Mouse (Mus musculus): Measurements from ENCODE around the gene Fam110a. TPM values are rescaled to one million over a fixed set of nuclear protein-coding genes. Genes with fewer than 3 reads are reported as not detected.
A peak's percentile ranks its signal among the peaks of the same experiment; 100 is the strongest.

Fam110a gene
- 24.3 TPM for polyA plus RNA-seq (2012; fragmentation: generic; extraction: Trizol)
- long read RNA-seq, experiment 1, transcript Fam110a-201 (2 exons, 1,754 nt) = major isoform, 52 of 60 reads
- long read RNA-seq, experiment 1, partial matches to known transcripts = 0 of 60 reads
- long read RNA-seq, experiment 1, other reads (novel, unspliced or antisense) = 8 of 60 reads
- long read RNA-seq, experiment 2, transcript Fam110a-201 (2 exons, 1,754 nt) = major isoform, 120 of 127 reads
- long read RNA-seq, experiment 2, partial matches to known transcripts = 2 of 127 reads
- long read RNA-seq, experiment 2, other reads (novel, unspliced or antisense) = 4 of 127 reads

- TF ChIP-seq USF1 (IDR thresholded peaks at IDR 0.05; ENCODE audit: low read depth) (no peak), FOSL1 (IDR thresholded peaks at IDR 0.05; ENCODE audit: insufficient read depth, low read length, poor library complexity, severe bottlenecking) (no peak), MAX (IDR thresholded peaks at IDR 0.05) (peak; percentile 46), MYOD1 (IDR thresholded peaks at IDR 0.05; ENCODE audit: control insufficient read depth, insufficient read length, low read depth) (no peak), CTCF (IDR thresholded peaks at IDR 0.05; ENCODE audit: control insufficient read depth, insufficient read depth, insufficient read length) (no peak)
- peak within 1 kb of the TSS; percentile 85 for H3ac ChIP-seq (ENCODE audit: control insufficient read depth, insufficient read length, low read depth)
- H3K27me3 ChIP-seq (ENCODE audit: control insufficient read depth, insufficient read depth, insufficient read length) = no peaks in the 10 kb centered on the region
- peaks cover 54% of the 10 kb centered on the region for H3K79me2 ChIP-seq (ENCODE audit: control insufficient read depth, insufficient read depth)
- H3K36me3 ChIP-seq (ENCODE audit: control insufficient read depth, insufficient read depth) = peaks cover 18% of the 10 kb centered on the region
- H3K4me3 ChIP-seq (ENCODE audit: insufficient read depth, poor library complexity, severe bottlenecking) = peak within 1 kb of the TSS; percentile 84
- H3K79me3 ChIP-seq (ENCODE audit: low read depth) = peaks cover 42% of the 10 kb centered on the region
Observed at GRCm38 (mm10) chr2:151979470-151980354, at the start of gene Fam110a. Gene Fam110a (minus strand): TSS chr2:151980219.

- TF ChIP-seq MYOG (IDR thresholded peaks at IDR 0.05; ENCODE audit: control insufficient read depth, extremely low read depth, insufficient read length) = no peak
- TF ChIP-seq MAX (IDR thresholded peaks at IDR 0.05) = no peak
- no peak for TF ChIP-seq CEBPB (IDR thresholded peaks at IDR 0.05; ENCODE audit: low read depth)
- TF ChIP-seq USF1 (IDR thresholded peaks at IDR 0.05; ENCODE audit: low read depth) = no peak
- peak; percentile 82 for TF ChIP-seq CTCF (IDR thresholded peaks at IDR 0.05; ENCODE audit: control insufficient read depth, insufficient read depth, insufficient read length)
- peak overlapping the region; percentile 10 for H3ac ChIP-seq (ENCODE audit: control insufficient read depth, insufficient read length, low read depth)
- no peaks in the 10 kb centered on the region for H3K36me3 ChIP-seq (ENCODE audit: control insufficient read depth, insufficient read depth)
- no peaks in the 10 kb centered on the region for H3K79me2 ChIP-seq (ENCODE audit: control insufficient read depth, insufficient read depth)
- no peak overlapping the region for H3K4me3 ChIP-seq (ENCODE audit: insufficient read depth, poor library complexity, severe bottlenecking)
- no peaks in the 10 kb centered on the region for H3K79me3 ChIP-seq (ENCODE audit: low read depth)
- peaks cover 33% of the 10 kb centered on the region for H3K27me3 ChIP-seq (ENCODE audit: control insufficient read depth, insufficient read depth, insufficient read length)
Observed at GRCm38 (mm10) chr2:152029252-152030082, 49.4 kb upstream of the Fam110a start.

GRCm38 (mm10) chr2:152024883-152025422 is 44.9 kb upstream of the Fam110a start:
- no peak overlapping the region for H3ac ChIP-seq (ENCODE audit: control insufficient read depth, insufficient read length, low read depth)
- no peaks in the 10 kb centered on the region for H3K79me3 ChIP-seq (ENCODE audit: low read depth)
- TF ChIP-seq CEBPB (IDR thresholded peaks at IDR 0.05; ENCODE audit: low read depth) (no peak), USF1 (IDR thresholded peaks at IDR 0.05; ENCODE audit: low read depth) (no peak), MYOD1 (IDR thresholded peaks at IDR 0.05; ENCODE audit: control insufficient read depth, insufficient read length, low read depth) (no peak), CTCF (IDR thresholded peaks at IDR 0.05; ENCODE audit: control insufficient read depth, insufficient read depth, insufficient read length) (no peak), MYOG (IDR thresholded peaks at IDR 0.05; ENCODE audit: control insufficient read depth, extremely low read depth, insufficient read length) (no peak), FOSL1 (IDR thresholded peaks at IDR 0.05; ENCODE audit: insufficient read depth, low read length, poor library complexity, severe bottlenecking) (no peak), MAX (IDR thresholded peaks at IDR 0.05) (no peak)
- peaks cover 34% of the 10 kb centered on the region for H3K27me3 ChIP-seq (ENCODE audit: control insufficient read depth, insufficient read depth, insufficient read length)
- H3K79me2 ChIP-seq (ENCODE audit: control insufficient read depth, insufficient read depth) = no peaks in the 10 kb centered on the region
- H3K4me3 ChIP-seq (ENCODE audit: insufficient read depth, poor library complexity, severe bottlenecking) = no peak overlapping the region
- H3K36me3 ChIP-seq (ENCODE audit: control insufficient read depth, insufficient read depth) = no peaks in the 10 kb centered on the region

- peaks cover 23% of the 10 kb centered on the region for H3K27me3 ChIP-seq (ENCODE audit: control insufficient read depth, insufficient read depth, insufficient read length)
- no peaks in the 10 kb centered on the region for H3K79me2 ChIP-seq (ENCODE audit: control insufficient read depth, insufficient read depth)
- no peak overlapping the region for H3ac ChIP-seq (ENCODE audit: control insufficient read depth, insufficient read length, low read depth)
- no peak for TF ChIP-seq FOSL1 (IDR thresholded peaks at IDR 0.05; ENCODE audit: insufficient read depth, low read length, poor library complexity, severe bottlenecking)
- TF ChIP-seq CTCF (IDR thresholded peaks at IDR 0.05; ENCODE audit: control insufficient read depth, insufficient read depth, insufficient read length) = no peak
- no peak for TF ChIP-seq MYOG (IDR thresholded peaks at IDR 0.05; ENCODE audit: control insufficient read depth, extremely low read depth, insufficient read length)
- no peak for TF ChIP-seq MYOD1 (IDR thresholded peaks at IDR 0.05; ENCODE audit: control insufficient read depth, insufficient read length, low read depth)
- TF ChIP-seq MAX (IDR thresholded peaks at IDR 0.05) = no peak
- no peak for TF ChIP-seq USF1 (IDR thresholded peaks at IDR 0.05; ENCODE audit: low read depth)
- no peak overlapping the region for H3K4me3 ChIP-seq (ENCODE audit: insufficient read depth, poor library complexity, severe bottlenecking)
- no peaks in the 10 kb centered on the region for H3K79me3 ChIP-seq (ENCODE audit: low read depth)
- no peaks in the 10 kb centered on the region for H3K36me3 ChIP-seq (ENCODE audit: control insufficient read depth, insufficient read depth)
Observed at GRCm38 (mm10) chr2:152022022-152022421, 42.0 kb upstream of the Fam110a start.

- H3K36me3 ChIP-seq (ENCODE audit: control insufficient read depth, insufficient read depth) = no peaks in the 10 kb centered on the region
- TF ChIP-seq CEBPB (IDR thresholded peaks at IDR 0.05; ENCODE audit: low read depth) = no peak
- TF ChIP-seq CTCF (IDR thresholded peaks at IDR 0.05; ENCODE audit: control insufficient read depth, insufficient read depth, insufficient read length) = peak; percentile 13
- no peak overlapping the region for H3K4me3 ChIP-seq (ENCODE audit: insufficient read depth, poor library complexity, severe bottlenecking)
- H3K79me3 ChIP-seq (ENCODE audit: low read depth) = no peaks in the 10 kb centered on the region
- no peak overlapping the region for H3ac ChIP-seq (ENCODE audit: control insufficient read depth, insufficient read length, low read depth)
- peaks cover 22% of the 10 kb centered on the region for H3K27me3 ChIP-seq (ENCODE audit: control insufficient read depth, insufficient read depth, insufficient read length)
- no peaks in the 10 kb centered on the region for H3K79me2 ChIP-seq (ENCODE audit: control insufficient read depth, insufficient read depth)
Observed at GRCm38 (mm10) chr2:152020255-152020654, 40.2 kb upstream of the Fam110a start.

All from C2C12 (cell line).